Mouse (Mus musculus): ENCODE measurements at regions not wholly inside any gene's neighbourhood (a gene's known extent, or its start where the extent isn't known, plus 50 kb on each side); places are given as distances from the start of the nearest gene placed in this dataset.

- TF ChIP-seq CTCF (conservative IDR thresholded peaks at IDR 0.05; ENCODE audit: low read length) (no peak), POU5F1 (IDR thresholded peaks at IDR 0.05; ENCODE audit: borderline replicate concordance, low read length) (no peak)
Observed at GRCm38 (mm10) chr16:76896305-76896704, 117.2 kb upstream of the Usp25 start.

All from E14TG2a.4 (cell line).